Mouse (Mus musculus) thymus, postnatal 4 days (tissue): Measurements from ENCODE around the gene Cfap20.
A peak's percentile ranks its signal among the peaks of the same experiment; 100 is the strongest.
"Not testable (repeated sequence)": the region's sequence is repeated elsewhere in the genome, so short reads cannot be mapped to it uniquely, and the experiment has no call there.

ENCODE experiments used
- DNase-seq: peaks from one replicate; pipeline ENCODE4 v3.0.0; 2021

The Cfap20 gene

GRCm38 (mm10) chr8:95411309-95411972 is 23.2 kb downstream of the Cfap20 start:
- DNase-seq = peak; percentile 48

- no peak for DNase-seq
Measured at GRCm38 (mm10) chr8:95409518-95409917, 25.2 kb downstream of the Cfap20 start.

GRCm38 (mm10) chr8:95401091-95401490 is 33.6 kb downstream of the Cfap20 start:
- DNase-seq = no peak

GRCm38 (mm10) chr8:95399131-95399530 is 35.5 kb downstream of the Cfap20 start:
- no peak for DNase-seq

- DNase-seq = no peak
Measured at GRCm38 (mm10) chr8:95397201-95397600, 37.5 kb downstream of the Cfap20 start.

- no peak for DNase-seq
Measured at GRCm38 (mm10) chr8:95396752-95397151, 37.9 kb downstream of the Cfap20 start.

DNA sequence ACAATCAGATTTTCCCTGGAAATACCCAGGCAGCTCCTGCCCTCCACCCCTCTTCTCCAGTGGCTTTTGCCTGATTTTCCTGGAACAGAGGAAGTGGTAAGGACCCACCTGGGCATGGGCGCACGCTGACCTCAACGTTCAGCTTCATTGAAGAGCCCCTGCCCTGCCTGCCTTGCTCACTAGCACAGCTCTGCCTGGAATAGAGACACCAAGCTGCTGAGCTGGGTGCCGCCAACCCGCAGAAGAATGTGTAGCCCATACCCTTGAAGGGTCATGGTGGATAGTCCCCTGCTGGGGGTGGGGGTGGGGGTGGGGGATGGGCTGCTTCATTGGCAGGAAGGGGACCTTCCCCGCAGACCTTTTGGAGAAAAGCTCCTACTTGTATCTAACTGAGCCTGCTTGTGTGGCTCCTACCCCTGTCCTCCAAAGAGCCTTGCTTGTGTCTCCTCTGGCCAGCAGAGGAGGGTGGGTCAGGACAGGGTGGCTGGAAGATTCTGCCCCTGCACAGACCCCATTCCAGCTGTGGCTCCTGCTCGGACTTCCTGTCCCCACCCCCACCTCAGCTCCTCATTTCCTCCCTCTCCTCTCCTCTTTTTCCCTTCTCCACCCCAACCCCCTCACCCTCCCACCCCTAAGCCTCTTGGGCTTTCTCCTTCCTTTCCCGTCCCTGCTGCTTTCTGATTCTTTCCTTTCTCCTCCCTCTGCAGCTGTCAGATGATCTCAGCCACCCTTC is 39.3 kb downstream of the Cfap20 start:
- DNase-seq = no peak

GRCm38 (mm10) chr8:95392604-95393003 is 42.1 kb downstream of the Cfap20 start:
- no peak for DNase-seq

- no peak for DNase-seq
Measured at GRCm38 (mm10) chr8:95391101-95391500, 43.6 kb downstream of the Cfap20 start.

DNA sequence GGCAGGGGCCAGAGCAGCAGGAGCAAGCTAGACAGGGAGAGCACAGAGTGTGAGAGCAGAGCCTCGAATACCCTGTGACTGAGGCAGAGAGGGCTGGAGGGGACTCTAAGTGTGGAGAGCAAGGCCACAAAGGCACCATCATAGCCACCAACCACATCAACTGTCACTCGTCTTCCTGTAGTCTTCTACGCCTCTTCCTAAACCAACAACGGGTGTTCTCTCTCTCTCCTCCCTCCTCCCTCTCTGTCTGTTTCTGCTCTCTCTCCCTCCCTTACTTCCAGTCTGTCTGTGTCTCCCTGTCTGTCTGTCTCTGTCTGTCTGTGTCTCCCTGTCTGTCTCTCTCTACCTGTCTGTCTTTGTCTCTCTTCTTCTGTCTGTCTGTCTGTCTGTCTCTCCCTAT is 44.4 kb downstream of the Cfap20 start:
- peak; percentile 44 for DNase-seq

DNA sequence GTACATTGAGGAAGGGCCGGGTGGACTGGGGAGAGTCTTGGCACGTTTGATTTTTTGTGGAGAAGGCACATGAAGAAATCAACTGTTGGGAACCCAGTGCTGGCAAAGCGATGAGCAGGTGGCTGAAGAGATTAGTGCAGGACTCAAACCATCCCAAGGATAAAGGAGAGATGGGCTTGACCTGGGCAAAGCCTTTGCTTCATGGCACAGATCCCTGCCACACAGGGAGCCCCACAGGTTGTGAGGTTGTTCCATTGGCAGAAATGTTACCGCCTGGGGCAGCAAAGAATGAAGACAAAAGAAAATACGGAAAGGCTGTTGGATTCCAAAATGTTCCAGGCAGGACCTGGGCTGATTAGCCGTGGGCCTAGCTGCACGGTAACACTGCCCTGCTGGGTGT is 46.7 kb downstream of the Cfap20 start:
- DNase-seq = no peak

GRCm38 (mm10) chr8:95387221-95387620 is 47.4 kb downstream of the Cfap20 start:
- DNase-seq = no peak

DNA sequence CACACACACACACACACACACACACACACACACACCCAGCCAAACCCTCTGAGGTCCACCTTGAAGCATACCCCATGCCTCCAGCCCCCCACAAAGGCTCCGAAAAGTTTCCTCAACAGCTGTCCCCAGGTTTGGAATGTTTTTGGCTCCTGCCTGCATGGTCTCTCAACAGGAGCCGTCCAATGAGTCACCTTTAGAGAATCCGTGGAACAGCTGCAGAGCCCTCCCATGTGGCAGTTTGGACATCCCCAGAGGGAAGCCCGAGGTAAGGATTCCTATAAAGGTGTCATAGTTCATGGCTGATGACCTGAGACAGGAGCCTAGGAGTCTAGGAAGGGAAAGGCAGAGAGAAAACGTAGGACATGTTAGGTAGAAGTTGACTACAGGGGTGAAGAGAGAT is 48.6 kb downstream of the Cfap20 start:
- DNase-seq = no peak

DNA sequence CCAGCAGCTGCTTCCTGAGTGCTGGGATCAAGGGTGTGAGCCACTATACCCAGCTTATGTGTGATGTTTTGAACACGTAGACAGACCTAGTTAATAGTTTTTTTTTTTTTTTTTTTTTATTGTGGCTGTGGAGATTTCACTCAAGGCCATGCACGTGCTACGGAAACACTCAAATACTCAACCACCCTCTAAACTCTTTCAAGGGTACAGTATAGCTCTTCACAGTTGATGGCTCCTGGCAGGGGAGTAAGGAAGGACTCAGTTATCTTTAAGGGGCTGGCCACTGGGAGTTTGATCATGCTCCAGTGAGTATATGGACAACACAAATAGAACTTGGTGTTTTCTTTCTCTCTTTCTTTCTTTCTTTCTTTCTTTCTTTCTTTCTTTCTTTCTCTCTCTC is 50.2 kb downstream of the Cfap20 start:
- no peak for DNase-seq

GRCm38 (mm10) chr8:95381595-95381994 is 53.1 kb downstream of the Cfap20 start:
- DNase-seq = no peak

DNA sequence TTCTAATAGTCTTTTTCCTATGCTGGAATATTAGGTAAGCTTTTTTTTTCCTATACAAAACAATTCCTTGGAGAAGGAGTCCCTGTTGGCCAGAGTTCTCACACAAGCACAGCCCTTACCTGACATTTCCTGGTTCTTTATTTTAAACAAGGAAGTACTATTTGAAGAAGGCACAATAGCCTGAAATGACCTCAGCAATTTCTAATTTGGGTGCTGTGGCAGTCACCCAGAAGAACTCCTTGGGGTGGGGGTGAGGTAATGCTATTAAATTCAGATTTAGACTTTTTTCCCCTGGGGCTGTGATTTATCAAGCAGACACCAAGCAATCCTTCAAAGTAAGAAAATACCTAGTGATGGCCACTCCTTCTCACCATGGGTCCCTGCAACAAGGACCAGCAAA is 53.7 kb downstream of the Cfap20 start:
- no peak for DNase-seq

DNA sequence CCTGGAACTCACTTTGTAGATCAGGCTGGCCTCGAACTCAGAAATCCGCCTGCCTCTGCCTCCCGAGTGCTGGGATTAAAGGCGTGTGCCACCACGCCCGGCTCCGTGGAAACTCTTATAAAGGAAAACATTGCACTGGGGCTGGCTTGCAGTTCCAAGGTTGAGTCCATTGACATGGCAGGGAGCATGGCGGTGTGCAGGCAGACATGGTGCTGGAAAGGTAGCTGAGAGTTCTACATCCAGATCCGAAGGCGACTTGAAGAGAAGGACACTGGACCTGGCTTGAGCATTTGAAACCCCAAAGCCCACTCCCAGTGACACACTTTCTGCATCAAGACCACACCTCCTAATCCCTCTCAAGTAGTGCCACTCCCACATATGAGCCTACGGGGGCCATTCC is 55.7 kb downstream of the Cfap20 start:
- DNase-seq = not testable (repeated sequence)

DNA sequence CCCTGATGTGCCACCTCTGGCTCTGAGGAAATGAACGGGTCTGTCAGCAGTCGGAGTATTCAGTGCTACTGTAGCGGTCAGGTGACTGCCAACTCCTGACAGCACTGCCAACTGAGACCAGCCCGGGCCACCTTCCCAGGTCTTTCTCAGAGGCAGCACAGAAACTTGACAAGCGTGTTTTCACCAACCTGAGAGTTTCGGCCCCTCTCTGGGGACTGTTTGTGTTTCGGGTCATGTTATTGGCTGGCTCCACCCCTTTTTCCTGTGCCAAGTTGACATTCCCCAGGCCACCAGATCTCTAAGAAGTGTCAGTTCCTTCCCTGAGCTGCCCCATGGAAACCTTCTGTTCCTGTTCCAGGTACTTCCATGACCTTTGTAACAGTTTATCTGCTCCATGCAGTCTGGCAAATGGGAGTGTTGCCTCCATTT is 56.8 kb downstream of the Cfap20 start:
- no peak for DNase-seq

DNA sequence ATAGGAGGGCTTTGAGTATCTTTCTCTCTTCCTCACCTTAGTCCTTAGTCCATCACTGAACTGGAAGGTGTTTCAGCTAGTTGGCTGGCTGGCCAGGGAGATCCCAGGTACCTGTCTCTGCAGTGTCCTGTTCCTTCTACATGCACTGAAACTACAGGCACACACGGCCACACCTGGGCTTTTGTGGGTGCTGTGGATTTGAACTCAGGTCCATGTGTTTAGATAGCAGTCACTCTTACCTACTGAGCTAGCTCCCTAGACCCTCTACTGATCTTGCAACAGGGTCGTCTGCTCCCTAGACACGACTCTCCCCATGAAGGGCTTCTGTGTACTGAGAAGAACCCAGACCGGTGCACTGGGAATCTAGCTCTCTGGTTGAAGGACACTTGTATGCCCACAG is 57.6 kb downstream of the Cfap20 start:
- no peak for DNase-seq

DNA sequence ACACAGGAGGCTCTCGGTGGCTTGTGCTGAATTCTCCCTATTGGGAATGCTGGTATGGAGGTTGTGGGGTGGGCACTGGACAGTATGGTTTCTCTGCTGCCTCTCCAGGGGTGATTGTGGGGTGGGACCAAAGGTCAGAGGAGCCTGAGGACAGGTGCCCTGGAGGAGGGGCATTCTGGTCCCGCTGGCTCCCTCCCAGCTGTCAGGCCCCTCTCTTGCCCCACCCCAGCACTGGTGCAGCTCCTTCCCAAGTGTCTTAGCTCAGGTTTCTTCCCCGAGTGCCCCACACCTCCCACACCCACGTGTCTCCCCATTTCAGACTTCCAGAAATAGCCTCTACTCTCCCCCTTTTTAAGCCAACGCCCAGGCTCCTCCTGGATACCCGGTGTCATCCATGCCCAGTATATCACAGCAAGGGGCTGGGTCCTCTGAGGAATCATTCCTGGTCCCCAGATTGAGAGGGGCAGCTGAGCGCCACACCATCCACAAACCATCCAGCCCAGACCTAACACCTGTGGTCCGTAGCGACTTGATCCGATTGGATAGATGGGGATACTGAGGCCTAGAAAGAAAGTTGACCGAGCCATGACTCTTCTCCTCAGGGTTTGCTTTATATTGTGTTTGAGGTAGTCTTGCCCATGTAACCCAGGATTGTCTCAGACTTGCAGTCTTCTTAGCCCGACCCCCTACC is 58.2 kb downstream of the Cfap20 start:
- DNase-seq = no peak

- DNase-seq = no peak
Measured at GRCm38 (mm10) chr8:95375374-95375930, 59.2 kb downstream of the Cfap20 start.

GRCm38 (mm10) chr8:95374429-95374828 is 60.2 kb downstream of the Cfap20 start:
- DNase-seq = no peak

- no peak for DNase-seq
Measured at GRCm38 (mm10) chr8:95373389-95374002, 61.2 kb downstream of the Cfap20 start.
